Mouse (Mus musculus) C2C12 (cell line): ENCODE results near the gene Styxl1. TPM values are rescaled to one million over a fixed set of nuclear protein-coding genes. Genes with fewer than 3 reads are reported as not detected.

Experiments
- H3K27me3 ChIP-seq: one replicate; pipeline ENCODE4 v1.6.1; 2011; ENCODE audit not compliant: control insufficient read depth, insufficient read depth, insufficient read length
- H3K36me3 ChIP-seq: one replicate; pipeline ENCODE4 v1.6.1; 2011; ENCODE audit not compliant: control insufficient read depth, insufficient read depth
- H3K4me3 ChIP-seq: one replicate; pipeline ENCODE4 v1.5.1; 2011; ENCODE audit warnings: mild to moderate bottlenecking, control low read depth; ENCODE audit not compliant: poor library complexity, insufficient read depth, severe bottlenecking
- H3K79me2 ChIP-seq: one replicate; pipeline ENCODE4 v1.6.1; 2011; ENCODE audit not compliant: control insufficient read depth, insufficient read depth
- H3K79me3 ChIP-seq: one replicate; pipeline ENCODE4 v1.6.1; 2011; ENCODE audit warnings: low read depth, control low read depth
- H3ac ChIP-seq: one replicate; pipeline ENCODE3; 2011; ENCODE audit warnings: low read depth; ENCODE audit not compliant: control insufficient read depth, insufficient read length
- CEBPB ChIP-seq: IDR thresholded peaks from one replicate; pipeline ENCODE4 v1.6.1; 2011; ENCODE audit warnings: low read depth, mild to moderate bottlenecking, control low read depth, moderate library complexity
- CTCF ChIP-seq: IDR thresholded peaks from one replicate; pipeline ENCODE4 v1.5.1; 2011; ENCODE audit not compliant: control insufficient read depth, insufficient read depth, insufficient read length
- FOSL1 ChIP-seq: IDR thresholded peaks from one replicate; pipeline ENCODE4 v1.8.0; 2011; ENCODE audit warnings: mild to moderate bottlenecking, low read length; ENCODE audit not compliant: poor library complexity, insufficient read depth, severe bottlenecking
- MAX ChIP-seq: IDR thresholded peaks from one replicate; pipeline ENCODE4 v1.6.1; 2011; ENCODE audit warnings: mild to moderate bottlenecking, control low read depth
- MYOD1 ChIP-seq: IDR thresholded peaks from one replicate; pipeline ENCODE4 v1.6.1; 2011; ENCODE audit warnings: low read depth; ENCODE audit not compliant: control insufficient read depth, insufficient read length
- MYOG ChIP-seq: IDR thresholded peaks from one replicate; pipeline ENCODE4 v1.6.1; 2011; ENCODE audit not compliant: control insufficient read depth, insufficient read length; ENCODE audit errors: extremely low read depth
- USF1 ChIP-seq: IDR thresholded peaks from one replicate; pipeline ENCODE4 v1.6.1; 2011; ENCODE audit warnings: low read depth, mild to moderate bottlenecking, control low read depth, moderate library complexity
- polyA plus RNA-seq: library from polyadenylated mRNA; unstranded; fragments of >200 nt; fragmentation: generic; extraction: Trizol; gene quantifications from one replicate; pipeline ENCODE4 v1.2.1, GENCODE M21; 2012; ENCODE audit warnings: missing spikeins

Gene Styxl1
- polyA plus RNA-seq, 1 experiment: not detected

- no peaks in the 10 kb centered on the region for H3K79me2 ChIP-seq
- no peak overlapping the region for H3K4me3 ChIP-seq
- H3K79me3 ChIP-seq: no peaks in the 10 kb centered on the region
- H3ac ChIP-seq: no peak overlapping the region
- H3K36me3 ChIP-seq: no peaks in the 10 kb centered on the region
- TF ChIP-seq USF1 (no peak), MAX (no peak), MYOD1 (no peak)
- peaks cover 34% of the 10 kb centered on the region for H3K27me3 ChIP-seq
These were observed 22.7 kb upstream of the Styxl1 start for GRCm38 (mm10) chr5:135800927-135801326.

GRCm38 (mm10) chr5:135799746-135800145 lies 21.6 kb upstream of the Styxl1 start:
- H3ac ChIP-seq: no peak overlapping the region
- H3K79me2 ChIP-seq: no peaks in the 10 kb centered on the region
- TF ChIP-seq FOSL1 (no peak), MYOG (no peak), USF1 (no peak), MYOD1 (no peak), MAX (no peak), CEBPB (no peak)
- no peak overlapping the region for H3K4me3 ChIP-seq
- H3K27me3 ChIP-seq: peaks cover 33% of the 10 kb centered on the region
- H3K36me3 ChIP-seq: no peaks in the 10 kb centered on the region
- no peaks in the 10 kb centered on the region for H3K79me3 ChIP-seq

- TF ChIP-seq MAX (no peak), MYOD1 (no peak), FOSL1 (no peak), CEBPB (no peak), USF1 (no peak), CTCF (no peak), MYOG (no peak)
- no peaks in the 10 kb centered on the region for H3K79me2 ChIP-seq
- H3K36me3 ChIP-seq: peaks cover 25% of the 10 kb centered on the region
- H3ac ChIP-seq: no peak overlapping the region
- no peaks in the 10 kb centered on the region for H3K79me3 ChIP-seq
- H3K4me3 ChIP-seq: no peak overlapping the region
- no peaks in the 10 kb centered on the region for H3K27me3 ChIP-seq
These were observed 16.6 kb upstream of the Styxl1 start for GRCm38 (mm10) chr5:135794859-135795181.

GRCm38 (mm10) chr5:135793996-135794858 lies 16.0 kb upstream of the Styxl1 start:
- H3ac ChIP-seq: no peak overlapping the region
- H3K79me3 ChIP-seq: no peaks in the 10 kb centered on the region
- H3K27me3 ChIP-seq: no peaks in the 10 kb centered on the region
- no peaks in the 10 kb centered on the region for H3K79me2 ChIP-seq
- TF ChIP-seq FOSL1 (no peak), CTCF (peak; percentile 77)
- peaks cover 31% of the 10 kb centered on the region for H3K36me3 ChIP-seq
- no peak overlapping the region for H3K4me3 ChIP-seq

- H3K27me3 ChIP-seq: no peaks in the 10 kb centered on the region
- no peak overlapping the region for H3K4me3 ChIP-seq
- H3K79me2 ChIP-seq: peaks cover 56% of the 10 kb centered on the region
- H3K79me3 ChIP-seq: peaks cover 46% of the 10 kb centered on the region
- TF ChIP-seq CEBPB: no peak
- no peak for TF ChIP-seq FOSL1
- TF ChIP-seq CTCF: no peak
- no peak for TF ChIP-seq MYOD1
- no peak for TF ChIP-seq MYOG
- TF ChIP-seq MAX: no peak
- TF ChIP-seq USF1: no peak
- H3K36me3 ChIP-seq: peaks cover 65% of the 10 kb centered on the region
- no peak overlapping the region for H3ac ChIP-seq
These were observed 4.7 kb upstream of the Styxl1 start for GRCm38 (mm10) chr5:135782901-135783300.

GRCm38 (mm10) chr5:135780331-135780730 lies 2.1 kb upstream of the Styxl1 start:
- Histone ChIP-seq H3K4me3 (no peak overlapping the region), H3ac (no peak overlapping the region), H3K79me3 (peaks cover 46% of the 10 kb centered on the region), H3K36me3 (peaks cover 39% of the 10 kb centered on the region), H3K79me2 (peaks cover 56% of the 10 kb centered on the region), H3K27me3 (no peaks in the 10 kb centered on the region)
- TF ChIP-seq MAX: no peak
